Mouse (Mus musculus) brain, embryonic 14.5 days (tissue): ENCODE measurements around the gene Gm21663.
"Not testable (repeated sequence)": the region's sequence is repeated elsewhere in the genome, so short reads cannot be mapped to it uniquely, and the experiment has no call there.

Experiments
- CTCF ChIP-seq: fragments of 200-500 bp; IDR thresholded peaks from 2 replicates; pipeline ENCODE4 v1.5.1; 2012; ENCODE audit warnings: inconsistent platforms, mild to moderate bottlenecking, moderate library complexity, borderline replicate concordance; ENCODE audit not compliant: insufficient read depth, insufficient read length; ENCODE audit errors: extremely low read depth
- POLR2A ChIP-seq: fragments of 200-500 bp; IDR thresholded peaks from 2 replicates; pipeline ENCODE4 v1.6.1; 2012; ENCODE audit warnings: mild to moderate bottlenecking, inconsistent platforms, borderline replicate concordance; ENCODE audit not compliant: poor library complexity, insufficient read depth, insufficient read length, severe bottlenecking; ENCODE audit errors: extremely low read depth

DNA sequence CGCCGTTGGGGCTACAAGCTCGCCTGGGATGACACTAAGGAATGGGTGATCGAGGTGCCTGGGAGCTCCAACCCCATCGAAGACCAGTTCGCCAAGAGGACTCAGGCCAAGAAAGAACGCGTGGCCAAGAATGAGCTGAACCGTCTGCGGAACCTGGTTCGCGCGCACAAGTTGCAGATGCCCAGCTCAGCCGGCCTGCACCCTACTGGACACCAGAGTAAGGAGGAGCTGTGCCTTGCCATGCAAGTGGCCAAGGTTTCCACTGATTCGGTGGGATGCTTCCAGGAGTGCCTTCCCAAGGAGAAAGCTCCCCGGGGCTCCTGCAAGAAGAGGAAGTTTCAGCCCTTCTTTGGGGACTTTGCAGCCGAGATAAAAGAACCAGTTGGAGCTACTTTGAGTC, 14.9 kb upstream of the Gm21663 start:
- TF ChIP-seq CTCF, POLR2A: not testable (repeated sequence)
